Mouse (Mus musculus) urinary bladder, adult 18-20 months (tissue): ENCODE results near the gene Sytl2.

Source experiments
- DNase-seq, 2 experiments: peaks; one replicate each; pipeline ENCODE4 v3.0.0; 2022; ENCODE audit warnings: low spot score in 2 of 2, mixed read lengths in 2 of 2

Sytl2 gene

DNA sequence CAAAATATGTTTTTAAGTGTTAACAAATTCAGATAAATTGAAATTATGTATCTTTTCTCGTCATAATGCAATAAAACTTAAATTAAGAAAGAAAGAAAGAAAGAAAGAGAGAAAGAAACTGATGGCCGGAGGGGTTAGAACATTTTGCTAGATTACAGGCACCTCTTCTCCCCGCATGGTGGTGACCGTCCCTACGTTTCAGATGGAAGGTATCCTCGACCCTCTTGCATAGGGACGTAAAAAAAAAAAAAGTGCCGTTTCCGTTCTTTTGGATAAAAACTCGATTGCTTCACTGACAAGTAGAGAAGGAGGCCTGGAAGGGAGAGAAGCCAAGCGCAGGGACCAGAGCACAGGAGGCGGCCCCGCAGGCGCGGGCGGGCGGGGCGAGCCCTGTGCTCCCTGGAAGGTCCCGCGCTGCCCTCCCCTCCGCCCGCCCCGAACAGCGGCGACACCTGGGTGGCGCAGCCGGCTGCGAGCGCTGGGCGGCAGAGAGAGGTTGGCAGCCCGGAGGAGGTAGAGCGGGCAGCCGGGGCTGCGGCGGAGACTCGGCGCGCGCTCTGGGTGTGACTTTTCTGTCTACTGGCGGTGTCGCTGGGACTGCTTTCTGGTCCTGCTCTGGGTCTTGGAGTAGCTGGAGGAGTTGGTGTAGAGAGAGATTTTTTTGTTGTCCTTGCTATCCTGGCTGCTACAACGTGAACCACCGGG lies at the start of gene Sytl2:
TSS of gene Sytl2 (plus strand) at position 311 of the 705 bp plus-strand sequence.
- DNase-seq, result peak; percentile 63 to 67

DNA sequence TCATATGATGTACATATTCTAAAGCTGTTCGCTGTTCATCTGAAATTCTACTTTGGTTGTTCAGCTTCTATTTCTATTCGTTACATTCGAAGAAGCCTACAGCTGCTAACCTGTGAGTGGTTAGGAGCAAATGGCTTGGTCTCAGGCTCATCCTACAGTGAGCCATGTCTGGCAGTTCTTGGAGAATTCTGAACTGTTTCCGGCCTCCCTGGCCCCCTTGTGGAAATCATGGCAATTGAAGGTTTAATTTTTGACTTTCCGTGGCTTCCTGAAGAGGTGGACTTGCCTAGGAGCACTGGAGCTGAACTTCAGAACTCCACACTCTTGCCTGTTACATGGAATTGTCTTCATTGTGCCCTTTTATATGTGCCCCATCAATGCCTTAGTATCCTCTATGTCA lies 49.1 kb upstream of the Sytl2 start:
- no peak for DNase-seq

GRCm38 (mm10) chr7:90258701-90259100 lies 43.4 kb upstream of the Sytl2 start:
- no peak for DNase-seq

DNA sequence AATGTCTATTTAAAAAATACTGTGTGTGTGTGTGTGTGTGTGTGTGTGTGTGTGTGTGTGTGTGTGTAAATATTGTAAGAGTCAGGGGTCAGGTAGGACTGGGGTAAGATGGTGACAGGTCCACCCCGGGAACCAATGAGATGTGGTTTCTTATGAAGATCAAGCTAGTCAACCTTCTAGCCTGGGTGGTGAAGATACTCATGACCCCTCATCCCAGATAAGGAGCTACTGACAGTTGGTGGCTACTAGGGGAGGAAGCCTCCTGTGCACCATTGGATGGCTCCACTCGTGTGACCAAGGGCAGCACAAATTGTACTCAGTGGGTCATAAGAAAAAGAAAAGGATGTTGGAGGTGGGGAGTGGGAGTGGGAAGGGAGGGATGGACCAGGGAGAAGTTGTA lies 42.2 kb upstream of the Sytl2 start:
- no peak for DNase-seq

- no peak for DNase-seq
Observed at GRCm38 (mm10) chr7:90261902-90262599, 40.0 kb upstream of the Sytl2 start.

DNA sequence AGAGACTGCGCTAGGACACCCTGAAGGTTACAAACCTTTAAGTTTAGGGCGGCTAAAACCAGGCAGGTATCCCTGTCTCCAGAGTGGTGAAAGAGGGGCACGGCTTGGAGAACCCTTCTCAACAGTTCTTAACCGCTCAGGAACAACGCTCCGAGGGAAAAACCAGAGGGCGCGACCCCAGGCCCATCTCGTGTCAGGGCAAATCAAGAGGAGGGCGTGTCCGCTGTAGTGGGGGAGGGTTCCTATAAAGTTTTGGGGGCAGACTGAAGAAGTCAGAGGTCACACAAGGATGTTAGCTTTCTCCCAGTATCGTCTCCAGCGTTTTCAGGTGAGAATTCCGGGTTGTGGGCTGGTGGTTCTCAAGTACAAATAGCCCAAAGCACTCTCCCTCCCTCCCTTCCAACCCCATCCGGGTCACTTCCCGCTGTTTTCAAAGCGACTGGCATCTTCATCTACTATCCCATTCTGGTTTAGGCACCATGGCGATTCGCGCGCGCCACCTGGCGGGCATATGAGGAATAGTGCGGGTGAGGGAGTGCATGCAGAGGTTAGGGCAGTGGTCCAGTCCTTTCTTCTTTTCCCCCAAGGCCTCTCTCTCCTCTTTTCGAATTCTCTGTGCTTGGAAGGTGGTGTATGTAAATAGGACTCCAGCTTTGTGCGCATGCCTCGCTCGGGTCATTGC lies 36.6 kb upstream of the Sytl2 start, which contains the start of gene Ccdc83:
TSS of gene Ccdc83 (minus strand) at position 489 of the 682 bp plus-strand sequence.
- DNase-seq, result peak; percentile 55 to 75

DNA sequence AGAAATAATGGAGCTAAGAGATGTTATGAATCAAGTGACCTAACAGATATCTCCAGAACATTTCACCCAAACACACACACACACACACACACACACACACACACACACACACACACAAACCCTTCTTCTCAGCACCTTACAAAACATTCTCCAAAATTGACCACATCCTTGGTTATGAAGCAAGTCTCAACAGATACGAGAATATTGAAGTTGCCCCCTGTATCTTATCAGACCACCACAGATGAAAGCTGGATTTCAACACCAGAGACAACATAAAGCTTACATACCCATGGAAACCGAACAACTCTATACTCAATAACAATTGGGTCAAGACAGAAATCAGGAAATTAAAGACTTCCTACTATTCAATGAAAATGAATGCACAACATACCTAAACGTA lies 31.9 kb upstream of the Sytl2 start:
- DNase-seq, result no peak

DNA sequence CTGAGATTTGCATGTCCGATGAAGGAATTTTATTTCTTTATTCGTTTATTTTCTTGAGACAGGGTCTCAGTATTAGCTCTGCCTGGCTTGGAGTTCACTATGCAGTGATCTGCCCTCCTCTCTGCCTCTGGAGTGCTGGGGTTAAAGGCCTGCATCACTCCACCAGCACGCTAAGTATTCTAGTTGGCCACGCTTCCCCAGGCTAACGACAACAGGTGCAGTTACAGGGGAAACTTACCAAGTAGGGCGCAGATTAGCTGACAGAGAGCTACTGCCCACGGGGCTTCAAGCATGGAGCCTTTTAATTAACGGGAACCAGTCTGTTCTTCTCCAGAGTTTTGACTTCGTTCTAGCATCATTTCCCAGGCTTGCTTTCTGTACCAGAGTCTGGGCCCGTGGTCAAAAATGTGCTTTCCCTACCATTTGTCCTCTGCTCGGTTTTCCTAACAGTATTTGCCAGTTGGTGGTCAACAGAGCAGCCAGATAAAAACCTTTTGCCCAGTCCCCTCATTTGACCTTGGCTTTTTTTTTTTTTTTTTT lies 27.4 kb upstream of the Sytl2 start:
- DNase-seq, result no peak

DNA sequence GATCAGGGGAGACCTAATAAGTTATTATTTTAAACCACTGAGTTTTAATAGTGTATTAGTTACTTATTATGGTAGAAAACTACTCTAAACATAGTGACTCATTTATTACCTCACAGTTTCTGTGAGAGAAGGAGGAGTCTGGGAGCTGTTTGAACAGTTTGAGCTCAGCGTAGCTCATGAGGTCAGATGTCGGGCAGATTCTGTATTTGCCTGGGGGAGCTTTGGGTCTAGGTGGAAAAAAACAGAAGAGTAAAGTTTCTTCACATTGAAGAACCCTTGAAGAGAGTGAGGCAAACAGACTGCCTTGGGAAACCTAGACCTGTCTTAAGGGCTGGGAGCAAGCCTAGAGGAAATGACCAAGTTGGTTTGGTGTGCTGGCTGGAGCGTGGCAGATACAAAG lies 24.8 kb upstream of the Sytl2 start:
- no peak for DNase-seq

GRCm38 (mm10) chr7:90277769-90278168 lies 24.3 kb upstream of the Sytl2 start:
- DNase-seq, result no peak

- DNase-seq, result no peak
Observed at GRCm38 (mm10) chr7:90279136-90279535, 22.9 kb upstream of the Sytl2 start.

DNA sequence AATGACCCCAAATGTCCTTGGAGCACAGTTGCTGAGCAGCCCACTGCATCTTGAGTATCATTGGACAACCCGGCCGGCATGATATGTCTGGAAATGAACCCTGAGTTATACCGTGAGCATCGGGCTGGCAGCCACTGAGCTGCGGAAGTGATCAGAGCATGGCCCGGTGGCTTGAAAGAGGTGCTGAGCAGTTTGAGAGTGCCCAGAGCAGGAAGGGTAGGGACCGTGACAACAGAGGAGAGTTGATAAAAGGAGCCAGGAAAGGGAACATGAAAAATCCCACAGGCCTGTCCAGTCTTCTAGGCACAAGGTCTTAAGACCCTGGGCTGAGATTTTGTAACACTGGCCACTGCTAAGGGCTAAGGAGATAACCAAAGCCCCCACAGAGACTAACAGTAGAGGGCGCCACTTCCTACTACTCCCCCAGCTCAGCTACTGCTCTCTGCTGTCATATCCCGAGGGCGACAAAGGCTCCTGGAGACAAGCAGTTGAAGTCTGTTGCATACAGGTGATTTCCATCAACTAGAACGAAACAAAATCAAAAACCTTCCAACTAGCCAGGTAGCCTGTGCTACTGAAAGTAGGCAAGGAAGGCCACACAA lies 21.7 kb upstream of the Sytl2 start:
- no peak for DNase-seq

- no peak for DNase-seq
Observed at GRCm38 (mm10) chr7:90280878-90281277, 21.2 kb upstream of the Sytl2 start.

GRCm38 (mm10) chr7:90281759-90282546 lies 20.1 kb upstream of the Sytl2 start:
- DNase-seq, result no peak

DNA sequence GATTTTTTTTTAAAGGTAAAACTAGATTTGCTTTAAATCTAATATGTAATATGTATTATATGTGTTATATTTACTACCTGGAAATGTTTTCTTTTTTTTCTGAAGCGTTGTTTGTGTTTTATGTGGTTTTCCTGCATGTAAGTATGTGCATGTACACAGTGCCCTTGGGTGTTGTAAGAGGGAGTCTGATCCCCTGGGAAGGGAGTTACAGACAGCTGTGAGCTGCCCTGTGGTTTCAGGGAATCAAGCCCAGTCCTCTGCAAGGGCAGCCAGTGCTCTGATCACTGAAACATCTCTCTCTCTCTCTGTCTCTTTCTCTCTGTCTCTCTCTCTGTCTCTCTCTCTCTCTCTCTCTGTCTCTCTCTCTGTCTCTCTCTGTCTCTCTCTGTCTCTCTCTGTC lies 19.3 kb upstream of the Sytl2 start:
- no peak for DNase-seq

- no peak for DNase-seq
Observed at GRCm38 (mm10) chr7:90284793-90285192, 17.3 kb upstream of the Sytl2 start.

GRCm38 (mm10) chr7:90291885-90292284 lies 10.2 kb upstream of the Sytl2 start:
- no peak for DNase-seq

DNA sequence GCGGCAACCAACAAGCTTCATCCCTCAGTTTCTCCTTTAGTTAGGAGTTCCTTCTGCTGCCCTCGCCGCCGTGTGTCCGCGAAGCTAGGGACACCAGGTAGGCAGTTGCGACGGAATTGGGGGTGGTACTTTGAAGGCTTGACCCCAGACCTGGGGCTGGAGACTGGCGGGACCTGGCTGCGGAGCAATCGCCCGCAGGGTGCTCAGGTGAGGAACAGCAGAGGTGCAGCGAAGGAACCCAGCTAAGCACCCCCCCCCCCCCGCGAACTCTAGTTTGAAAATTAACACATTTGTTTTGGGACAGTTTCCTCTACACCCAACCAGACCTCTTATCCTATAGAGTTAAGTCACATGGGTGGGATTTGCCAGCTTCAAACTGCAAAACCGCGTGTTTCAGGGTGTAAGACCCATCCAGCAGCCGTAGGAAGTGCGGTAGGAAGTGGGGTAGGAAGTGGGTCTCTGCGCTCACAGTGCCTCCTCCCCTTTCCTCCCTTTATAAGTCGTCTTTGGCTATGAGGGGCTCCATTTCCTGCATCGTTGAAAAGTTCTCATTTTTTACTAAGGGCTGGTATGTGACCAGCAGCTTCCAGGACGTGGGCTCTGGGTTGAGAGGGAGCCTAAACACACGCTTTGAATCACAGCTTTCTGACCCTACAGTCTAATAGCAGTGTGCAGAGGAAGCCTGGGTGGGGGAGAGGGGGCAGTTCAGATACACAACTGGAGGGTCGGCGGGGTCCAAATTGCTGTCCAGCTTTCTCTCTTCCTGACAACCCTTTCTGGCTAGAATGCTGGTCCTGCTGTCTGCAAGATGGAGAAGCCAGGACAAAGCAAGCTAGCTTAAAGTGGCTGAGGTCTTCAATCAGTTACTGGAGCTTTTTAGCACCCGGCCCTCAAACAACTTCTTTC lies 848 bp downstream of the Sytl2 start:
- DNase-seq, result peak in 1 of 2 experiments; percentile 49

DNA sequence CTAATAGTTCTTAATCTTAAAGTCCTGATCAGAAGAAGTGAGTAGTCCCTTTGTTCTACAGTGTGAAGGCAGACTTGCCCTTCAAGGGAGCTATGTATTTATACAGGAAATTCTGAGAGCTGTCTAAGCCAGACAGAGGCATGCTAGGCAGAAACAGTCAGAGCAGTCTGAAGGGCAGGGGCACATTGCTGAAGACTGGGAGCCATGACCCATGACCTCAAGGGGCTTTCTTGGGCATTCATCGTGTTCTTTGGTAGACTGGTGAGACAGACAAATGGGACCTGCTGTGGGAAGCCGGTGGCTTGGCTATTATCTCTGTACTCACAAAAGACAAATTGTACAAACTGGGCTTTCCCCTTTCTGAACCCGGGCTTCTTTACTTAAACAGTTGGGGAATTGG lies 4.0 kb downstream of the Sytl2 start:
- DNase-seq, result no peak

GRCm38 (mm10) chr7:90306968-90307367 lies 4.9 kb downstream of the Sytl2 start:
- no peak for DNase-seq
